Mouse (Mus musculus) stomach, embryonic 14.5 days (tissue): ENCODE measurements around the gene Rassf3. TPM values are rescaled to one million over a fixed set of nuclear protein-coding genes. Genes with fewer than 3 reads are reported as not detected.

Experiments used
- ATAC-seq: fragments of 200-750 bp; cut with Nextera tagmentation; 2 replicates; pipeline ENCODE4 v1.8.0; 2017; ENCODE audit warnings: low read depth, moderate TSS enrichment; ENCODE audit not compliant: insufficient number of reproducible peaks, insufficient read depth, low FRiP score
- H3K27ac ChIP-seq: fragments of 300-500 bp; sonication (generic); 2 replicates; pipeline ENCODE4 v1.5.1; 2014; ENCODE audit warnings: mild to moderate bottlenecking, low read length, moderate library complexity, mixed read lengths
- H3K27me3 ChIP-seq: fragments of 300-500 bp; sonication (generic); 2 replicates; pipeline ENCODE4 v1.6.1; 2014; ENCODE audit warnings: low read length, control low read depth, mixed read lengths; ENCODE audit not compliant: control insufficient read depth, insufficient read depth
- H3K36me3 ChIP-seq: fragments of 300-500 bp; sonication (generic); 2 replicates; pipeline ENCODE4 v1.6.1; 2014; ENCODE audit warnings: mild to moderate bottlenecking, control low read depth, low read length, moderate library complexity, mixed read lengths; ENCODE audit not compliant: control insufficient read depth, insufficient read depth
- H3K4me1 ChIP-seq: fragments of 300-500 bp; sonication (generic); 2 replicates; pipeline ENCODE4 v1.6.1; 2014; ENCODE audit warnings: low read length, control low read depth, mixed read lengths; ENCODE audit not compliant: control insufficient read depth, insufficient read depth
- H3K4me2 ChIP-seq: fragments of 300-500 bp; sonication (generic); replicated peaks from 2 replicates; pipeline ENCODE4 v1.6.1; 2014; ENCODE audit warnings: low read depth, low read length, control low read depth
- H3K4me3 ChIP-seq: fragments of 300-500 bp; sonication (generic); 2 replicates; pipeline ENCODE4 v1.5.1; 2014; ENCODE audit warnings: low read depth, low read length, control low read depth
- H3K9ac ChIP-seq: fragments of 300-500 bp; sonication (generic); replicated peaks from 2 replicates; pipeline ENCODE4 v1.6.1; 2014; ENCODE audit warnings: low read depth, mild to moderate bottlenecking, control low read depth, low read length, moderate library complexity, mixed read lengths
- H3K9me3 ChIP-seq: fragments of 300-500 bp; sonication (generic); 2 replicates; pipeline ENCODE4 v1.6.1; 2016; ENCODE audit warnings: low read depth, low read length, control low read depth; ENCODE audit not compliant: control insufficient read depth
- WGBS: fragments of 180-500 bp; shearing (Covaris S2); extraction: QIAGEN DNeasy Blood & Tissue Kit; methylation state at CpG from one replicate; pipeline ENCODE4 v1.1.7; 2014; 5-methylcytosine and 5-hydroxymethylcytosine counted together
- polyA plus RNA-seq: library from polyadenylated mRNA; unstranded; fragments of >200 nt; fragmentation: Nextera tagmentation; extraction: Ambion mirVana; gene quantifications from 2 replicates; pipeline ENCODE4 v1.2.1, GENCODE M21; 2014

The Rassf3 gene
- polyA plus RNA-seq, 1 experiment from 2014 or later: 19.4 TPM

GRCm38 (mm10) chr10:121472593-121473217, 3.4 kb downstream of the Rassf3 start:
- Histone ChIP-seq H3K9me3 (no peaks in the 10 kb centered on the region), H3K4me3 (no peak overlapping the region), H3K4me2 (peak overlapping the region; percentile 72), H3K9ac (no peak overlapping the region), H3K27me3 (no peaks in the 10 kb centered on the region), H3K4me1 (peaks cover 58% of the 10 kb centered on the region), H3K36me3 (no peaks in the 10 kb centered on the region), H3K27ac (no peak overlapping the region)
- 70% methylated on average over 11 of the region's 11 CpGs for WGBS
- no peak for ATAC-seq

- Histone ChIP-seq H3K9me3 (no peaks in the 10 kb centered on the region), H3K9ac (no peak overlapping the region), H3K4me1 (peaks cover 61% of the 10 kb centered on the region), H3K27me3 (no peaks in the 10 kb centered on the region), H3K36me3 (no peaks in the 10 kb centered on the region), H3K4me3 (no peak overlapping the region), H3K27ac (peak overlapping the region; percentile 74), H3K4me2 (no peak overlapping the region; the same call in 1 of the 2 replicates)
- ATAC-seq: no peak
- WGBS: 34% methylated on average over 8 of the region's 8 CpGs
These were observed 4.5 kb downstream of the Rassf3 start for GRCm38 (mm10) chr10:121471570-121472197.

- Histone ChIP-seq H3K4me3 (no peak overlapping the region), H3K27ac (0 out of 2 replicates have a peak overlapping the region, but pooled peaks have one; percentile 16)
These were observed 6.5 kb downstream of the Rassf3 start for GRCm38 (mm10) chr10:121469625-121470024.

GRCm38 (mm10) chr10:121468985-121469384, 7.2 kb downstream of the Rassf3 start:
- H3K27me3 ChIP-seq: no peaks in the 10 kb centered on the region
- no peaks in the 10 kb centered on the region for H3K36me3 ChIP-seq
- no peak overlapping the region; the same call in 1 of the 2 replicates for H3K4me2 ChIP-seq
- H3K4me3 ChIP-seq: no peak overlapping the region
- no peak overlapping the region; the same call in 1 of the 2 replicates for H3K27ac ChIP-seq
- H3K9me3 ChIP-seq: no peaks in the 10 kb centered on the region
- WGBS: 22% methylated on average over 5 of the region's 5 CpGs
- no peak overlapping the region for H3K9ac ChIP-seq
- no peak for ATAC-seq
- peaks cover 59% of the 10 kb centered on the region for H3K4me1 ChIP-seq

More at GRCm38 (mm10) chr10:121469625-121470024, 6.5 kb downstream of the Rassf3 start:
- Histone ChIP-seq H3K4me1 (peaks cover 63% of the 10 kb centered on the region), H3K4me2 (no peak overlapping the region), H3K36me3 (no peaks in the 10 kb centered on the region), H3K27me3 (no peaks in the 10 kb centered on the region), H3K9ac (no peak overlapping the region), H3K9me3 (no peaks in the 10 kb centered on the region)
- WGBS: 34% methylated on average over 3 of the region's 3 CpGs
- no peak for ATAC-seq

- Histone ChIP-seq H3K27me3 (no peaks in the 10 kb centered on the region), H3K36me3 (no peaks in the 10 kb centered on the region), H3K4me1 (peaks cover 51% of the 10 kb centered on the region), H3K4me3 (no peak overlapping the region), H3K9me3 (no peaks in the 10 kb centered on the region), H3K27ac (no peak overlapping the region), H3K4me2 (no peak overlapping the region), H3K9ac (no peak overlapping the region)
- 40% methylated on average over 5 of the region's 5 CpGs for WGBS
- ATAC-seq: no peak
These were observed 7.9 kb downstream of the Rassf3 start for GRCm38 (mm10) chr10:121468261-121468660.

- ATAC-seq: no peak
- Histone ChIP-seq H3K9me3 (no peaks in the 10 kb centered on the region), H3K9ac (no peak overlapping the region), H3K4me1 (peaks cover 47% of the 10 kb centered on the region), H3K36me3 (no peaks in the 10 kb centered on the region), H3K27ac (no peak overlapping the region), H3K4me3 (no peak overlapping the region), H3K27me3 (no peaks in the 10 kb centered on the region), H3K4me2 (no peak overlapping the region)
- 36% methylated on average over 8 of the region's 8 CpGs for WGBS
These were observed 8.4 kb downstream of the Rassf3 start for GRCm38 (mm10) chr10:121467792-121468191.

GRCm38 (mm10) chr10:121467016-121467415, 9.1 kb downstream of the Rassf3 start:
- Histone ChIP-seq H3K4me2 (no peak overlapping the region), H3K4me3 (no peak overlapping the region), H3K36me3 (no peaks in the 10 kb centered on the region), H3K9ac (no peak overlapping the region), H3K27ac (no peak overlapping the region), H3K9me3 (no peaks in the 10 kb centered on the region), H3K27me3 (no peaks in the 10 kb centered on the region), H3K4me1 (peaks cover 48% of the 10 kb centered on the region)
- ATAC-seq: no peak
- 78% methylated on average over 13 of the region's 13 CpGs for WGBS

GRCm38 (mm10) chr10:121465033-121465432, 11.1 kb downstream of the Rassf3 start:
- Histone ChIP-seq H3K9ac (no peak overlapping the region), H3K4me1 (peaks cover 52% of the 10 kb centered on the region), H3K4me3 (no peak overlapping the region), H3K9me3 (no peaks in the 10 kb centered on the region), H3K36me3 (no peaks in the 10 kb centered on the region), H3K27ac (peak overlapping the region; percentile 55; the same call in 1 of the 2 replicates), H3K4me2 (peak overlapping the region; percentile 18; the same call in 1 of the 2 replicates), H3K27me3 (no peaks in the 10 kb centered on the region)
- WGBS: 22% methylated on average over 5 of the region's 5 CpGs
- no peak for ATAC-seq
